Mouse (Mus musculus): ENCODE measurements around the gene Cstf1.

Cstf1 gene

DNA sequence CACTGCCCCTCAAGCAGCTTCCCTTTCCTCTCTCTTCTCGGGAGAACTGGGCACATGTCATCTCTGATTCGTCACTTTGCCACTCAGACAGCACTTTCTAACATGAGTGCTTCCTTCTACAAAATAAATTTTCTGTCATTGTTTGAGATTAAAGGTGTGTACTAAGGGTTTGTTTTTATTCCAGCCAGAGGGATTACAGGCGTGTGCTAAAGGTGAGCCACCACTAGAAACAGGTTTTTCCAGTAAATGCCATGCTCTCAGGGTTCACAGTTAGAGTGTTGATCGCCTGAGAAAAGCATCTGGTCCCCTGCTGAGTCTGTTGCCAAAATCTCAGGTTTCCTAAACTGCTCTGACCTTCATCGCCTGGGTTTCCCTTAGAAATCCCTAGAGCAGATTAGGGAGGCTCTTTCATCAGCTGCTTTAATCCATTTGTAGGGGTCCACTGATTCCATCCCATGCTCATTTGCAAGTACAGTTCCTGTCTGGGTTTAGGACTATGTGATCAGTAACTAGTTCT is 6.6 kb downstream of the Cstf1 start:
- no peak for DNase-seq (ENCODE audit: low read depth, low spot score)

DNA sequence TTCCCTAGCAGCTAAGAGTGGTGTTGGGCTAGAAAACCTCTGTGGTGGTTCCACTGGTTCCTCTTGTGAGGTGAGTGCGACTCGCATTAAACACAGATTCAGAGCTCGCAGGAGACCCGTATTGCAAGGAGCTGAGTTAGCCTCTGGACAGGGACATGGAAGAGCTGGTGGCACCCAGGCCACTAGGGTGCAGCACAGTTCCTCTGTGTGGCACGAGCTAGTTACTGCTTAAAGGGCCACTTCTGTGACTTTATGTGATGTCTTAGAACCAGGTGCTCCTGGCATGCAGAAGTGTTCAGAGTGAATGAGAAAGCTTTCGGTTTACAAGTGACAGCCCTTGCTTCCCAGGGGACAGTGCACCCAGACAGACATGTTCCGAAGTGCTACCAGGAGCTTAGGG is 7.9 kb downstream of the Cstf1 start:
- DNase-seq (ENCODE audit: low read depth, low spot score), result no peak

DNA sequence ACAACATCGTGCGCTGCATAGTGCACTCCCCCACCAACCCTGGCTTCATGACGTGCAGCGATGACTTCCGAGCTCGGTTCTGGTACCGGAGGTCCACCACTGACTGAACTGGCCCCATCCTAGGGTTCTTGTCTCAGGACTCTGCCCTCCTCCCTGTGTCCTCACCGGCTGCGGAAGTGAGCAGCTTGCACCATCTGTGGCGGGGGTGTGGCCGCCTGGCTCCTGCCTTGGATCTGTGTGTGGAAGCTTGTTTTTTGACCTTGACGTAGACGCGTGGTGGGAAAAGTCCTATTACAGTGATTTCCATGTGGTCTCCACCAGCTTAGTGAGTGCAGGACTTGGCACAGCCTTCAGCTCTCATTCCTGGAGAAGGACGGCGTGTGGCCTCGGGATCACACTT is 10.0 kb downstream of the Cstf1 start:
- no peak for DNase-seq (ENCODE audit: low read depth, low spot score)

DNA sequence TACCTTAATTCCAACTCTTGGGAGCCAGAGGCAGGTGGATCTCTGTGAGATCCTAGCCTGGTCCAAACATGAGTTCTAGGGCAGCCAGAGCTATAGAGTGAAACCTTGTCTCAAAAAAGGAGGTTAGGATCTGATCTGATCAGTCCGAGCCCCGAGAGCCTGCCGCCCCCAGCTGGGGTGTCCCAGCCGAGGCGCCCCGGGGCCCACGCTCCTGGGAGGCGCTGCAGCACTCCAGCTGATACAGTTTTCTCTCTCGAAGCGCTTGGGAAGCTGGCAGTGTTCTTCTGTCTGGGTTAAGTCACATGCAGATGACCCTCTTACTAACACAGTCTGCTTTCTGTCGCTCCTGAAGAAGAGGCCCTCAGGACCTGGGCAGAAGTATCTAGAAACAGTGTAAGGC is 10.9 kb downstream of the Cstf1 start:
- DNase-seq (ENCODE audit: low read depth, low spot score), result no peak

DNA sequence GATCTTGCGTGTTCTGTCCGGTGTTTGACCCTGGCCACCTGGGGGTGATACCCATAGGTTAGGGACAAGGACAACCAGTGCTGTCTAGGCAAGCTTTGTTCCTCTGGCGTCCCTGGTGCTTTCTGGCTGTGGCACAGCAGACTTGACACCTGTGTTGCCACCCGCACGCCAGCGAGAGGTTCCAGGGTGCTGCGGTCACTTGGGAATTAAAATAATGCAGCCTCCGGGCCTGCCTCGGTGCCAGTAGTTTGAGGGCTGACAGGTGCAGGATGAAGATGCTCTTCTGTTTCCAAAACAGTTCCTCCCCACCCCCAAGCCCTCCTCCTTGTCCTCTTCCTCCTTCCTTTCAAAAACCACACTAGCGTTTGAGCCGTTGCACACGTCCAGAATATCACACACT is 11.4 kb downstream of the Cstf1 start:
- DNase-seq (ENCODE audit: low read depth, low spot score), result no peak

DNA sequence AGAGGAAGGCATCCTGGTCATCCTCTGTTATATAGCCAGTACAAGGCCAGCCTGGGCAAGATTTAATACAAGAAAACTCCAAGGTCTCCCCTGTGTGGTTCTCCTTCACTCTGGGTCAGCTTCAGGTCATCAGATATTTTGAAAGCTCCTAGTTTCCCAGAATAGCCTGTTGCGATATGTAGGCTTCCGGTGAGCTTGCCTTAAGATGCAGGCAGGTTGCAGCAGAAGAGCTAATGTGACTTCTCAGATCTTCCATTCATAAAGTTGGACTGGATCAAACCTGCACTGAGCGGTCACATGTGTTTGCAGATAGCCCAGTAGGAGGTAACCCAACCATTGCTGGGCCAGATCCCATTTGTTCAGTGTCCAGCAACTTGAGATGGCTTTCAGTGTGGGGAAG is 14.2 kb downstream of the Cstf1 start:
- DNase-seq (ENCODE audit: low read depth, low spot score), result peak; percentile 30

GRCm38 (mm10) chr2:172390341-172390740 is 19.9 kb downstream of the Cstf1 start:
- DNase-seq (ENCODE audit: low read depth, low spot score), result no peak

DNA sequence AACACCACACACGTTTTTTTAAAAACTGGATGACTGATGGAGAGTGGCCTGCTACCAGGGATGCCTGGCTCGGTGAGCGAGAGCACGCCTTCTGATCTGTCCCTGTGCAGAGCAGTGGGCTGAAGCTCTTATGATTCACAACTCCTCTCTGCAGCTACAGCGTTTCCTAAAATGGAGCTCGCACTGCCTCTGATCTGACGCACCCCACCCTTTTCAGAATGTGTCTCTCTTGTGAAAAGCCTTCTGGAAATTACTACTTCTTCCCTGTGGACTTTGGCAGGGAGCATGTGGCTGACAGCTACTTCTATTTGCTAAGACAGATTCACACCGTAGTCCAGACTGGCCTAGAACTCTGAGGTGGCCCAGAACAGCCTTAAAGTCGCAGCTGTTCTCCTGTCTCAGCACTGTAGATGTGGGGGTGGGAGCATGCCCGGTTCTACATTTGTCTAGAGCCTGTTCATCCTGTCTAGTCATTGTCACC is 21.6 kb downstream of the Cstf1 start:
- no peak for DNase-seq (ENCODE audit: low read depth, low spot score)

DNA sequence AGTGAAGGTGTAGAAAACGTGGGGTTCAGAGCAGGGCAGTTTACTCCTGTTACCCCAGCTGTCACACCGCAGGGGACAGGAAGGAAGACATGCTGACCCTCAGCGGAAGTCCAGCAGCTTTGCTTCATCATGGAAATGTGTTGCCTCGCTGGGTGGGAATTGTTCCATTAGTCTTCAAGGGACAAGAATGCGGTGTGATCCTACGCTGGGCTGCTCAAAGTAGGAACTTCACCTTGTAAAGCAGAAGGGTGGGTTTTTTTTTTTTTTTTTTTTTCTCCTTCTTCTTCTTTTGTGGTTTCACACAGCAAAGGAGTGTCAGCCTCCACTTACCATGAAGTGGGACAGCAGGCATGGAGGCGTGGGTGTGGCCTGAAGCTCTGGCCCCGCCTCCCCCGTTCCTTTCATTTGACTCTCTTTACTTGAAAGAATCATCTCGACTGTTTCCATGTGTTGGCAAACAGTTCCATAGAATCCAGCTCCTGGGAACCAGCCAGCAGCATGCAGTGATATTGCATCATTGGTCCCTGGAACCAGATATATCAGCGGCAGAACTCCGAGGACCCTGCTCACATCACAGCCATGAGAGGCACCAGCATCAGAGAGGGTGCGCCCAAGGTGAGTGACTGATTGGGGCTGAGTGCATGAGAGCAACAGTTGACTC is 23.0 kb downstream of the Cstf1 start, which contains the start of gene Cass4:
Gene Cass4 (plus strand): TSS at position 404 of the 661 bp plus-strand sequence.
- no peak for DNase-seq (ENCODE audit: low read depth, low spot score)

DNA sequence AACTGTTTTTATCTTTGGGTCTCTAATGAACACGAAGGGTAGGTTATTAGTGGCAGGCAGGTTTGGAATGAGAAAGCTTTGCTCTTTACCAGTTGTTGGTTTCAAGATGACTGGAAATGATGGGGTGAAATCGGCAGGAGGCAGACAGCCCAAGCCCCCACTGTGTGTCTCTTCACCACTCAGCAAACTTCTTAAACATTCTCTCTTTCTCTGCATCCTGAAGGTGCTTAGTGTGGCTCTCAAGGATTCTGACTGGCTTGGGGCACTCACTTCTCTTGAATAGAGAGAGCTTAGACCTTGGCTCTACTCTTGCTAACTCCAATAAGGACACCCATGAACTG is 23.5 kb downstream of the Cstf1 start:
- DNase-seq (ENCODE audit: low read depth, low spot score), result no peak

GRCm38 (mm10) chr2:172394671-172395070 is 24.2 kb downstream of the Cstf1 start:
- DNase-seq (ENCODE audit: low read depth, low spot score), result no peak

- DNase-seq (ENCODE audit: low read depth, low spot score), result no peak
Measured at GRCm38 (mm10) chr2:172395961-172396360, 25.5 kb downstream of the Cstf1 start.

DNA sequence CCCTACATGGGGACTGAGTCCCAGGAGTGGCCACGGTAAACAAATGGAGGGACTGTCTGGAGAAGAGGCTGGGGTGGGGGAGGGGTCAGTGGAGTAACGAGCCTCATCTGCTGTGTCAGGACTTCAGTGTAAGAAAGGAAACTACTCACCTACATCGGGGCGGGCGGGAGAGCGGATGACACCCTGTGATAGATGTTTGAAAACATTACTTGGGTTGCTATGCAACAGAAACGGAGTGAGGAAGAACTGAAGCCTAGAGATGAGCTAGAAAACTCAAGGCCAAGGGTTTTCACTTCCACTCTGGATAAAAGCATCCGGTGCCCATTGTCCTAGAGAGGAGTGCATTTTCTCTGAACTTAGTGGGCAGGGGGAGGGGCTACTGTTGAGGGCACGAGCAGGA is 29.4 kb downstream of the Cstf1 start:
- DNase-seq (ENCODE audit: low read depth, low spot score), result no peak

- DNase-seq (ENCODE audit: low read depth, low spot score), result peak; percentile 58
Measured at GRCm38 (mm10) chr2:172401116-172401825, 30.8 kb downstream of the Cstf1 start.

GRCm38 (mm10) chr2:172404239-172404638 is 33.8 kb downstream of the Cstf1 start:
- DNase-seq (ENCODE audit: low read depth, low spot score), result no peak

DNA sequence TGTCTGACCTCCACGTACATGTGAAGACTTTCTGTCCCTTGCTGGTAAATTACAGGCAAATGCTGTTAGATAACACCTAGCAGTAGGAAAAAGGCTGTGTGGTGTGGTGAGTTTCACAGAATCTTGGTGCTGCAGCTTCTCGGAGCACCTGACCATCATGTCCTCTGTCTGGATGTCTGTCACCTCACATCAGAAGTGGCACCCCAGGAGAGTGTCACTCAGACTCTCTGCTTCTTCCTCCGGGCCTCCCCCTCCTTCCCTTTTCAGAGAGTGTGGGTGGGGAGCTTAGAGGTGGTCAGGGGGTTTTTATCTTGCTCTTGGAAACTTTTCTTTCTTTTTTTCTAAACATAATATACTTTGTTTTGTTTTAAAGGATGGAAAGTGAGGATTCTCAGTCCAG is 34.5 kb downstream of the Cstf1 start:
- no peak for DNase-seq (ENCODE audit: low read depth, low spot score)

DNA sequence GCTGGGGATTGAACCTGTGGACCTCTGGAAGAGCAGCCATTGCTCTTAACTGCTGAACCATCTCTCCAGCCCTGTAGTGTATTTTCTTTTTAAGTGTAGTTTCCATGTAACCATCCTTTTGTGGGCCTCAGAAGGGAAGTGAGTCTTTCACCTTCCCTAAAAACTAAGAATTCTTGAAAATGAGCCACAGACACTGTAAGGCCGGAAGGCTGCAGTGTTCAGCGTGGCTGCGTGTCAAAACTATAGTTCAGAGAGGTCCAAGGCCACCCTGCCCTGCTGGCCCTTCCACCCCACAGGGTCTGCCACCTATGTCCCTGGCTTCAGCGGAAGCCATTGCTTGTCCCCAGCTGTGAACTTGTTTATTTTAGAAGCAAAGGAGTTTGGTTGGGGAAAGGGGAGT is 35.7 kb downstream of the Cstf1 start:
- DNase-seq (ENCODE audit: low read depth, low spot score), result no peak

- DNase-seq (ENCODE audit: low read depth, low spot score), result no peak
Measured at GRCm38 (mm10) chr2:172407499-172407898, 37.0 kb downstream of the Cstf1 start.

DNA sequence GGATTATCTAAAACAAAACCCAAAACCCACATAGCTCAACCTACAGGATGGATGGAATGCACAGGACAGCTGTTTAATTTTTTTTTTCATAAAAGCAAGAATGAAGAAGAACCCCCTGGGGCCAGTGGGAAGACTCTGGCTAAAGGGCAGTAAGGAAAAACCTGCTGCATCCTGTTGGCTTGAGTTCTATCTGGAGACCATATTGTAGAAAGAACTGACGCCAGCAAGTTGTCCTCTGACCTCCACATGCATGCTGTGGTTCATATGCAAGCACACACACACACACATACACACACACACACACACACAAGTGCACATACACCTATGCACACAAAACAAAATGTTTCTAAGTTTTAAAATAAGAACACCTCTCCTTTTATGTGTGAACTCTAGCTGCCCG is 40.2 kb downstream of the Cstf1 start:
- no peak for DNase-seq (ENCODE audit: low read depth, low spot score)

GRCm38 (mm10) chr2:172411091-172411490 is 40.6 kb downstream of the Cstf1 start:
- DNase-seq (ENCODE audit: low read depth, low spot score), result no peak

DNA sequence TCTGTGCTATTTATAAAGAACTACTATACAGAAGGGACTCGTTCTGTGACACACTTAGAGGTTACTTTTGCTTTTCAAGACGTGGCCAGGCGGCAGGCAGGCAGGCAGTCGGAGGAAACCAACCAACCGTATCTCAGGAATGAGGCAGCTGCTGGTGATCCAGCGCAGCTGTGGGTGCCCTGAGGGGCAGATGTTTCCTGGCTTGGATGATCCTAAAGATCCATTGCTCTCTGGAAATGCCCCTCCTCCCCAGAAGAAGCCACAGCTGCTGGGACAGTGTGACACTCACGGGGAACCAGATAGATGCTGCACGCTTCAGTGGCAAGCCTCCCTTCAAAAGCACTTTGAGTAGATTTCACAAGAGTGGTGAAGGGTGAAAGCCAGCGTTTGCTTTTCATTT is 42.0 kb downstream of the Cstf1 start:
- no peak for DNase-seq (ENCODE audit: low read depth, low spot score)

GRCm38 (mm10) chr2:172413273-172413672 is 42.8 kb downstream of the Cstf1 start:
- DNase-seq (ENCODE audit: low read depth, low spot score), result no peak

DNA sequence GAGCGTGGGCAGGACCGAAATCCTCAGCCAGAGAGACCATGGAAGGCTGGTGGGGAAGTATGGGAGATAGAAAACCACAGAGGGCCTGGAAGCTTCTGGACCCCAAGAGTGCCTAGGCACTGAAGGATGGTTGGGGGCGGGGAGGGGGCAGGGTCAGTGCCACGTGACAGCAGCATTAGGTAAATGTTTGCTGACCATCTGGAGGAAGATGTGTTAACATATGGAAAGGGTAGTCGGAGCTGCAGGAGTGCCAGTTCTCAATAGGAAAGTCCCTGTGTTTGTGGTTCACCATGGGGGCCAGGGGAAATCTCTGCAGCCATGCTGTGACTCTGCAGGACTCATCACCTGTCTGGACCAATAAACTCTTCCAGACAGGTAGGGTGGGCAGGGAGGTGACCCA is 43.4 kb downstream of the Cstf1 start:
- DNase-seq (ENCODE audit: low read depth, low spot score), result no peak
